Mouse (Mus musculus): ENCODE results near the gene Tmem255b. TPM values are rescaled to one million over a fixed set of nuclear protein-coding genes. Genes with fewer than 3 reads are reported as not detected.

Tmem255b gene
- total RNA-seq, 2 experiments from 2014 or later, result not detected

Other genes with a start within 250 kb of the Tmem255b start
- 5.0 and 6.3 TPM in 2 replicates for gene Grtp1, start 234.6 kb upstream of the Tmem255b start, total RNA-seq (2015; ENCODE audit: low replicate concordance)
- 3.5 and 8.6 TPM in 2 replicates for gene Grtp1, start 234.6 kb upstream of the Tmem255b start, total RNA-seq (2017; ENCODE audit: low replicate concordance)
- not detected in 2 replicates for gene Adprhl1, start 181.0 kb upstream of the Tmem255b start, total RNA-seq (2015; ENCODE audit: low replicate concordance)
- 3.7 TPM in 1 of 2 replicates, not detected in the other for gene Adprhl1, start 181.0 kb upstream of the Tmem255b start, total RNA-seq (2017; ENCODE audit: low replicate concordance)
- gene Dcun1d2, start 147.1 kb upstream of the Tmem255b start, total RNA-seq (2015; ENCODE audit: low replicate concordance), result 7.9 and 13.0 TPM in 2 replicates
- 12.3 and 15.8 TPM in 2 replicates for gene Dcun1d2, start 147.1 kb upstream of the Tmem255b start, total RNA-seq (2017; ENCODE audit: low replicate concordance)
- gene Tmco3, start 147.0 kb upstream of the Tmem255b start, total RNA-seq (2015; ENCODE audit: low replicate concordance), result 2.1 and 10.1 TPM in 2 replicates
- 6.7 and 7.5 TPM in 2 replicates for gene Tmco3, start 147.0 kb upstream of the Tmem255b start, total RNA-seq (2017; ENCODE audit: low replicate concordance)
- gene Tfdp1, start 96.4 kb upstream of the Tmem255b start, total RNA-seq (2015; ENCODE audit: low replicate concordance), result 141 and 154 TPM in 2 replicates
- 74.7 and 138 TPM in 2 replicates for gene Tfdp1, start 96.4 kb upstream of the Tmem255b start, total RNA-seq (2017; ENCODE audit: low replicate concordance)
- not detected in 2 replicates for gene Atp4b, start 38.4 kb upstream of the Tmem255b start, total RNA-seq (2015; ENCODE audit: low replicate concordance)
- gene Atp4b, start 38.4 kb upstream of the Tmem255b start, total RNA-seq (2017; ENCODE audit: low replicate concordance), result not detected in 2 replicates
- 0.36 TPM in 1 of 2 replicates, not detected in the other for gene Grk1, start 30.1 kb upstream of the Tmem255b start, total RNA-seq (2015; ENCODE audit: low replicate concordance)
- gene Grk1, start 30.1 kb upstream of the Tmem255b start, total RNA-seq (2017; ENCODE audit: low replicate concordance), result 0.13 TPM in 1 of 2 replicates, not detected in the other
- 2.1 TPM in 1 of 2 replicates, not detected in the other for gene Gas6, start 59.3 kb downstream of the Tmem255b start, total RNA-seq (2015; ENCODE audit: low replicate concordance)
- gene Gas6, start 59.3 kb downstream of the Tmem255b start, total RNA-seq (2017; ENCODE audit: low replicate concordance), result 3.0 and 3.9 TPM in 2 replicates
- gene 1700029H14Rik, start 127.3 kb downstream of the Tmem255b start, total RNA-seq (2015; ENCODE audit: low replicate concordance), result not detected in 2 replicates
- not detected in 2 replicates for gene 1700029H14Rik, start 127.3 kb downstream of the Tmem255b start, total RNA-seq (2017; ENCODE audit: low replicate concordance)
- 6.5 and 9.6 TPM in 2 replicates for gene Rasa3, start 242.4 kb downstream of the Tmem255b start, total RNA-seq (2015; ENCODE audit: low replicate concordance)
- gene Rasa3, start 242.4 kb downstream of the Tmem255b start, total RNA-seq (2017; ENCODE audit: low replicate concordance), result 12.2 and 13.4 TPM in 2 replicates